Mouse (Mus musculus) c-Kit-positive CD71-positive TER-119-positive erythroid progenitor cells, embryonic 14.5 days (primary cell): ENCODE measurements around the gene Asic5.
A peak's percentile ranks its signal among the peaks of the same experiment; 100 is the strongest.

Experiments used
- DNase-seq: peaks from one replicate; pipeline ENCODE4 v3.0.0-alpha.2; 2013; ENCODE audit warnings: low spot score

Asic5 gene

DNA sequence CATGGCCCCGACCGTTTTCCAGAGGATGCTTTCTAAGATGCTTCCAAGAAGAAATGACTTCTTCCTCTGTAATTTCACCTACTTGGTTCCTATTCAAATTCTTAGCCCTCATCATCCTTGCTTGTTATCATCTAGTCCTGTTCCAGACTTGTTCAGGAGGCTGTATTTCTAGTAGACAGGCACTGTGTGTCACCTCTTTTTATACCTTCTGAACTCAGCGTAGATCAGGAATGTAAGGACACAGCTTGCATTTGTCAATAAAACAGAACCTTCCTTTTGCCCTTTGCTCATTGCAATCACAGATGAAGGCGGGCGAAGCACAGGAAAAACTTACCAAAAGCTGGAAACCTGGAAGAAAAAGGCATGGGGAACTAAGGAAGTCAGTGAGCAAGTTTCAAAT, at the start of gene Asic5:
Asic5 (plus strand) TSS at position 301 of the 400 bp plus-strand sequence.
- DNase-seq = no peak

DNA sequence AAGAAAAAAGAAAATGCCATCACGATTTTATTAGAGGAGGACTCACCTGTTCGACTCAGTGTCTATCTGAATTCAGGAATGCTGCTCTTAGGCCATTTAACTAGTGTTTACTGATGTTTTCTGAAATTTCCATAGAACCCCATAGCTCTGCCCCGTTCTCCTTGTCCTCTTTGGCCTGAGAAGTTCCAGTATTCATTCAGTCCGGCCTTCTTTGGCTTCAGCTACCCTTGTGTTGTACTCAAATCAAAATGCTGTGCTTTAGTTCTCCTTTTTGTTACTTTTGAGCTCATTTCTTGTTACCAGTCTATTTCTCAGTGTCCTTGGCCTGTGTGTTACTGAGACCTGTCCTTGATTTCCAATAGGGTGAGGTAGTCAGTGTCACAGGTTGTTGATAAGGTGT, 48.7 kb upstream of the Asic5 start:
- no peak for DNase-seq

GRCm38 (mm10) chr3:81938924-81939323, 43.2 kb upstream of the Asic5 start:
- no peak for DNase-seq

DNA sequence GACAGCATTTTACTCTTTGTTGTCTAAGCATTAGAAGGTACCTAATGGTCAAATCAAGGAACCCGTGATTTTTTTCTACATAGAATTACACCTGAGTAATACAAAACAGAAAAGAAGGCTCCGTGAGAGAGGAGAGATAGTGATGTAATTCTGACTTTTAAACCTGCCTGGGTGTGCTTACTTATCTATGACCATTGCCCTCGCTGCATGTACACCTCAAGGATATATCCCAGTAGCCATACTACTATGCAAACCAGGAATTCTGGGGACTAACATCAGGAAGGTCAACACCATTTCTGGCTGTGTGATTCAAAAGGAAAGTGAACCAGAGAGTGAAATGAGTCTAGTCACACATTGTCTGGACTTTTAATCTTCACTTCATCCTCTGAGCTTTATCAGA, 39.7 kb upstream of the Asic5 start:
- no peak for DNase-seq

DNA sequence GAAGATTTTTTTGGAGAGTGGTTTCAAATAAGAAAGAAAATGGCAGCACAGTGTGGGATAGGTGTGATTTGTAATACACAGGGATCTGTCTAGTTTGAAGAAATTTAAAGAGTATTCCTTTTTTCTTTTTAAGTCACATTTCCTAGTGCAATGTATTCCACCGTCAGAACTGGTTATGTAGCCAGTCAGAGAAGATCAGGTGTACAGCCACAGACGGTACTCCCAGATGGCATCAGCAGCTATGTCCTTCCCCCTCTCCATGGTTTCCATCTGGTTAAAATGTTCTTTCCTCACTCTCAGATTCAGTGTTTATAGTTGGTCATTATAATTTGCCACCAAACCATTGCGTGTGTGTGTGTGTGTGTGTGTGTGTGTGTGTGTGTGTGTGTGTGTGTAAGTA, 39.0 kb upstream of the Asic5 start:
- no peak for DNase-seq

- DNase-seq = no peak
These were observed 37.2 kb upstream of the Asic5 start for GRCm38 (mm10) chr3:81944851-81945393.

GRCm38 (mm10) chr3:81949048-81949447, 33.0 kb upstream of the Asic5 start:
- no peak for DNase-seq

DNA sequence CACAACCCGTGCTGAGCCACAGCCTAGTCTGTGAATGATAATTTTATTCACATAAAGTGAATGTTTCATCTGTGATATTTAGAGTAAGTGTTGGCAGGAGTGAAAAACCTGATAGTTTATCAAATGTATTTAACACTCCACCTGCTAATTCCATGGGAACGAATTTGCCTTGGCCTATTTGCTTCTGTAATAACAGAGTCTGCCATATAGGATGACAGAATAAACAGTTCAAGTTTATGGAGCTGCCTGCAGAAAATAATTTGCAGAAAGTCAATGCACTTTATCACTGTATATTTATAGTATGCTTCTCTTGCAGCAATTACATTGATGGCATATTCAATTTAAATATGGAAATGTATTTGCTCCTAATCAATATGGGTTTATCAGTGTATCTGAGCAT, 30.3 kb upstream of the Asic5 start:
- DNase-seq = no peak

DNA sequence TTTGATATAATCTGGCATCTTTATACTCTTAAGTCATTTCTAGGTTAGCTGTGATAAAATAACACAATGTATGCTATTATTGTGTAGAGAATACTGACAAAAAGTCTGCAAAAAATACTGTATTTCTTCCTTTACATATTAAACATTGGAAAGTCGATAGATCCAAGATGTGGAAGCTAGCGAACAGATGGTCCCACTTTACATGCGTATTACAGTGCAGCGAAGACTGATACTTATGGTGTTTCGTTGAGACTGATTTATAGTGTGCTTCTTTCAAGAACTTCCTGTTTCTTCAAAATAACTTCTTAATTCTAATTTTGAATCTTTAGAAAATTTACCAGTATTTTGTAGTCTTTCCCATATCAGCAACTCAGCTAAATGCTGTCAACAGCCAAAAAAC, 24.6 kb upstream of the Asic5 start:
- DNase-seq = no peak

GRCm38 (mm10) chr3:81961336-81961735, 20.8 kb upstream of the Asic5 start:
- no peak for DNase-seq

DNA sequence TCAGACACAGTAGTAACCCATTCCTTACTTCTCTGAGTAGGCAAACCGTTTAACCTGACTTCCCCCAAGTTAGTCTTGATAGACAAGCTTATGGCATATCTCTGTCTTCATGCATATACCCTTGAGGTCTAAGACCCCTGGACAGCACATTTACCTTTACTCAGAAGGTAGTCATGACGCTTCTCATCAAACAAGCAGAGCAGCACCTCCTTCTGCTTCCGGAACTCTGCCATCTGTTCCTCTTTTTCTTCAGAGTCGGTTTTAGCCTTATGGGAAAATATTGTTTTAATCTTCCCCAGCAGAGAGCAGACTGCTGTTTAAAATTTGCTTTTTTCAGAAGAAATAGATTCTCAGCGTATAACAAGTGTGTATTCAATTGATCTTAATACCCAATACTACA, 18.3 kb upstream of the Asic5 start:
- no peak for DNase-seq

GRCm38 (mm10) chr3:81964596-81964995, 17.5 kb upstream of the Asic5 start:
- DNase-seq = no peak

DNA sequence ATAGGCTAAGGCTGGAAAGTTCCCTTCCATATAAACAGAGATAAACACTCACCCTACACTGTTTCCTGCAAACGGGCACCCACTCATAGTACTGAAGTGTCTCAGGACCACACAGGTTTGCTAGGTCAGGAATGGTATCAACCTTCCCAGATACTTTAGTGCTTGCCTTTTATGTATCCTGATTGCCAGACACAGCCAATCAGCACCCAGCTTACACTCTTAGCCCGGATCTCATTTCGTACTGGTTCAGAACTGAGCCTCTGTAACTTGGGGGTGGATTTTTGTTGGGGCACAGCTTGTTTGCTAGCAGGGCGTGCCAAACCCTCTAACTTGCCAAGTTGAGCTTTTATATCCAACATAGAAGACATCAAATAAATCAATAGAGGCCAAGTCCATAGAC, 6.5 kb upstream of the Asic5 start:
- DNase-seq = no peak

DNA sequence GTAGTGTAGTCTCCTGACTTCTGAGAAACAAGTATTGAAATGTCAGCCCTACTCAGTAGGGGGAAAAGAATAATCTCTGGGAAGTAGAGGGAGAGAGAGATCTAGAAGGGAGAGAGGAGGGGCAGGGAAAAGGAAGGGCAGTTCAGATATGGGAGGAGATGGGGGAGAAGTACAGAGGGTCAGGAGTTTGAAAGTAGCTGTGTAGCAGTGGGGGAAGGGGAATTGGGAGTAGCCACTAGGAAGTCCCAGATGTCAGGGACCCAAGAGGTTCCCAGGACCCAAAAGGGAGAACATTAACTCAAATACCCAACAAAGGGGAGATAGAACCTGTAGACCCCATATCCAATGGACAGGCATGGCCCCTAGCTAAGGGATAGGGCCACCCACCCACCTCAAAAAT, 6.0 kb upstream of the Asic5 start, which contains the start of gene Tdo2:
Tdo2 (minus strand) TSS at position 101 of the 400 bp plus-strand sequence.
- DNase-seq = no peak

DNA sequence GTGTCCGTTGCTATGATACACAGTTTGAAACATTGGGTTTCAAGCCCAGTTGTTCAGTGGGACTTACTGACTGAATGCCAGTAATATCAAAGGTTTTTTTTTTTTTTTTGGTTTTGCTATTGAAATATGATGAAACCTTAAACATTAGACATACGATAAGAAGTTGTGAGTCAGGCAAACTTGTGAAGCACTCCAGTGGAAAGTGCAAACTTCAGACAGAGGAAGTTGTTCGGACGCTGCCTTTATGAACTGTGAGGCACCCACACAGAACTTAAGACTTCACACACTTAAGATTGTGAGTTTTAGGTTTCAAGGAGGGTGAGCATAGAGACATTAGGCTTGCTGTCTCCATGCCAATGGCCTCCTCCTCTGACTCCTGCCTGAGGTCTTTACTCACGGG, 514 bp upstream of the Asic5 start:
- DNase-seq = no peak

GRCm38 (mm10) chr3:81983120-81983895, 1.2 kb downstream of the Asic5 start:
- no peak for DNase-seq

DNA sequence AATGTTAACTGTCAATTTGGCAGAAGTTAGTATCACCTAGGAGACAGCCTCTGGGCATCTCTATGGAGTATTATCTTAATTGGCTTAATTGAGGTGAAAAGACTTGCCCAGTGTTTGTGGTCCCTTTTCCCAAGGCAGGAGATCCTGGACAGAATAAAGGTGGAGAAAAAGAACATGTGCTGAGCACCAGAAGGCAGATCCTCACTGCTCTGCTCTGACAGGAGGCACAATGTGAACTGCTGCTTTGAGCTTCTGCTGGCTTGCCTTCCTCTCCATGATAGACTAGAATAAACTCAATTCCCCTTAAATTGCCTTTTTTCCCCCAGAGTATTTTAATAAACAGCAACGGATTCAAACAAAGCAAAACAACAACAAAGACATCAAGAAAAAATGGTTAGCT, 3.0 kb downstream of the Asic5 start:
- DNase-seq = no peak

GRCm38 (mm10) chr3:81986103-81986502, 4.0 kb downstream of the Asic5 start:
- no peak for DNase-seq

GRCm38 (mm10) chr3:81987628-81988027, 5.5 kb downstream of the Asic5 start:
- no peak for DNase-seq

GRCm38 (mm10) chr3:81989692-81990141, 7.6 kb downstream of the Asic5 start:
- DNase-seq = no peak

- DNase-seq = no peak
These were observed 8.4 kb downstream of the Asic5 start for GRCm38 (mm10) chr3:81990531-81990930.

GRCm38 (mm10) chr3:81995371-81995770, 13.3 kb downstream of the Asic5 start:
- no peak for DNase-seq

DNA sequence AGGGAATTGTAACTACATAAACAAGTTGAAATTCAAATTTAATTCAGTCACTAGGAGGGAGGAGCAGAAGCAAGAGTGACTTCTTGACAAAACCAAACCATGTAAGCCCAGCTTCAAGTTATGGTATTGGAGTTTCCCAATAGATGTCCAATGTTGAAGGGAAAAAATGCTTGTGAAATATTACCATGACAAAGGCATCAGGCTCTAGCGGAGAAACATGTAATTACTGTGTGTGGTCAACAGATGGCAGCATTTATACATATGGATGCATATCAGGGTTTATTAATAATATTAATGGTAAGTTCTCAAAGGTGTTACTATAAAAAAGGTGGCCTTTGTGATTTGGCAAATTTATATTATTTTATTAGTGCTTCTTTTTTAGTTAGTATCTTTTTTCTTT, 13.9 kb downstream of the Asic5 start:
- DNase-seq = peak; percentile 24

DNA sequence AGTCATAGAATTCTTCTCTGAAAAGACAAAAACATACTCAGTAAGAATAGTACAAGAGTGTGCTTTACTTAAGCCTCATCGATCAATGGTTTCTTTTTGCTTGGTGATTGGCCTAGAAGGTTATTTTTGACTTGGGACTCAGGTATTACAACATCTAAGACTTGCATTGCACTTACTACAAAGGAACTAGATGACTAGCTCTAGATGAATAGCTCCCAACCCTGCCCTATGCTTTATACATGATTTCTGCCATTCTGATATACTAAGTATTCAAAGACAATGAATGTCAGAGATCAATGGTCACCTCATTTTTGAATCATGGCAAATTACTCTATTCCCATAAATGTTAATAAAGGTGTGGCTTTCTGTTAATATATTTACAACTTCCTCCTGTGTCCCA, 24.9 kb downstream of the Asic5 start:
- no peak for DNase-seq
